Mouse (Mus musculus): ENCODE measurements around the gene Ccl22.

DNA sequence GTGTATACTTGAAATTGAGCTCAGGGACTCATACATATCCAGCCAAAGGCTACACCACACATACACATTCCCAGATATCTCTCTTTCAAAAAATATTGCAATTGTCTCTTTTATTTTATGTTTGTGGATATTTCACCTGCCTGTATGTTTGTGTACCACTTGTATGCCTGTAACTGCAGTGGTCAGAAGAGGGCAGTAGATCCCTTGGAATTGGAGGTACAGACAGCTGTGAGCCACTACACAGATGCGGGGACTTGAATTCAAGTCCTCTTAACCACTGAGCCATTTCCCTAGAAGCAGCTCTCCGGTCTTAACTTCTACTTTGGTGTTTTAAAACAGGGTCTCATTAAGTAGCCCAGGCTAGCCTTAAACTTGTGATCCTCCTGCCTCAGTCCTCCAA lies 49.4 kb downstream of the Ccl22 start:
- TF ChIP-seq POLR2A (IDR thresholded peaks at IDR 0.05; ENCODE audit: insufficient read depth, low read depth, low read length) (no peak), CTCF (IDR thresholded peaks at IDR 0.05; ENCODE audit: insufficient read depth, low read depth, low read length) (no peak)

Data from olfactory bulb, adult 2 months (tissue).